11 mouse cellular contexts compared by ENCODE assay signal in the genomic region with DNA sequence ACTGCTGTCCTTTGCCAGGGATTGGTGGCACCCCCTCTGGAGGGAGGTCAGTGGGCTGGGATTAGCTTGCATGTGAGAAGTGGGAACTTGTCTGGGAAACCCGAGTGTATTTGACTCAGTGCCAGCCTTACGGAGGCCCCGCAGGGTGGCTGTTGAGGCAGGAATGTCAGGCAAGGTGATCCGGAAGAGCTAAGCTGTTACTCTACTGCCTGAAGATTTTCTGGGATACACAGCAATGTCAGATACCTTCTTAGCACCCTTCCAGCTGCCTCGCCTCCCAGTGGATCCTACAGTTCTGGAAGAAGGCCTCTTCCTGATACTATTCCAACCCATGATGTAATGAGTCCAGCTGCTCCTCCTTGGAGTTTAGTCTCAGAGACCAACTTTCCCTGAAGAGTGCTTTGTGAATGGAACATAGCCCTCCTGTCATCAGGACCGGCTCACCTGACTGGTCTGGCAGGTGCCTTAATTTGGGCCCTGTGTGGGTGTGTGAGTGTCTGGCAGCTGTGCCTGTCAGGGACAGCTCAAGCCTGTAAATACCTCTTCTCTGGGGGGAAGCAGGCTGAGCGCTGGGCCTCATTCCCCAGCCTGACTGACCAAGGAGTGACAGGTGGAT. TPM values are rescaled to one million over a fixed set of nuclear protein-coding genes. Genes with fewer than 3 reads are reported as not detected.
DNase-seq lines count a peak whose midpoint lies in the region; ATAC-seq and TF ChIP-seq lines count a peak whose summit lies in the region.
"Had no signal": no experiment of that assay in that cellular context is flagged by ENCODE, and none has a peak within 500 bp of the region (broad histone marks: within the 10 kb centered on the region; RNA-seq: fewer than 3 reads in every experiment).

No protein-coding gene starts in this region.

- TF ChIP-seq POLR2A in lung, adult 2 months (IDR thresholded peaks at IDR 0.05; ENCODE audit: borderline replicate concordance, extremely low read depth, low read depth, low read length): no peak

- H3K36me3 ChIP-seq in lung, embryonic 15.5 days: no peaks in the 10 kb centered on the region
- H3K36me3 ChIP-seq in intestine, embryonic 15.5 days: no peaks in the 10 kb centered on the region
- no peaks in the 10 kb centered on the region for H3K36me3 ChIP-seq in stomach, postnatal 0 days (ENCODE audit: control insufficient read depth, insufficient read depth, low read length)
- H3K36me3 ChIP-seq: hindbrain, embryonic 15.5 days had no signal

- H3K4me2 ChIP-seq in lung, embryonic 15.5 days: no peak overlapping the region
- H3K4me2 ChIP-seq in intestine, embryonic 15.5 days (replicated peaks): no peak overlapping the region
- no peak overlapping the region for H3K4me2 ChIP-seq in stomach, postnatal 0 days (replicated peaks; ENCODE audit: low read depth)
- H3K4me2 ChIP-seq: forebrain, embryonic 13.5 days; hindbrain, embryonic 15.5 days; liver, embryonic 11.5 days had no signal

- H3K9ac ChIP-seq in lung, embryonic 15.5 days: no peak overlapping the region
- no peak overlapping the region for H3K9ac ChIP-seq in intestine, embryonic 15.5 days
- H3K9ac ChIP-seq in stomach, postnatal 0 days (ENCODE audit: low read length): no peak overlapping the region
- H3K9ac ChIP-seq: forebrain, embryonic 13.5 days; hindbrain, embryonic 15.5 days had no signal

- H3K4me1 ChIP-seq in lung, embryonic 15.5 days: peaks cover 30% of the 10 kb centered on the region
- peaks cover 21% of the 10 kb centered on the region for H3K4me1 ChIP-seq in lung, adult 2 months (ENCODE audit: control insufficient read depth, insufficient read depth, low read length)
- peaks cover 23% of the 10 kb centered on the region for H3K4me1 ChIP-seq in intestine, embryonic 15.5 days (replicated peaks)
- peaks cover 14% of the 10 kb centered on the region; the same call in 1 of the 2 replicates for H3K4me1 ChIP-seq in stomach, postnatal 0 days (replicated peaks; ENCODE audit: control insufficient read depth, insufficient read depth)

- TF ChIP-seq EP300 in stomach, postnatal 0 days (optimal IDR thresholded peaks at IDR 0.05): no peak

- ATAC-seq in lung, embryonic 15.5 days (ENCODE audit: borderline replicate concordance, extremely low read depth, low FRiP score, low TSS enrichment): peak; percentile 25; the same call in 1 of the 2 replicates
- peak; percentile 32; the same call in 1 of the 2 replicates for ATAC-seq in intestine, embryonic 15.5 days
- ATAC-seq in stomach, postnatal 0 days (ENCODE audit: low FRiP score, low TSS enrichment): no peak; the same call in 1 of the 2 replicates
- ATAC-seq in megakaryocyte, adult 5-6 weeks (ENCODE audit: poor library complexity, severe bottlenecking): no peak
- ATAC-seq: forebrain, embryonic 13.5 days had no signal

- no peaks in the 10 kb centered on the region for H3K27me3 ChIP-seq in lung, embryonic 15.5 days
- no peaks in the 10 kb centered on the region for H3K27me3 ChIP-seq in intestine, embryonic 15.5 days (replicated peaks)
- no peaks in the 10 kb centered on the region for H3K27me3 ChIP-seq in stomach, postnatal 0 days (ENCODE audit: control insufficient read depth, insufficient read depth, low read length)
- H3K27me3 ChIP-seq: forebrain, embryonic 13.5 days; hindbrain, embryonic 15.5 days had no signal

- 41% methylated on average over 7 of the region's 7 CpGs for WGBS in lung, embryonic 15.5 days
- WGBS in lung, adult 2 months: 50% methylated on average over 7 of the region's 7 CpGs
- WGBS in intestine, embryonic 15.5 days: 61% methylated on average over 7 of the region's 7 CpGs
- 41% methylated on average over 7 of the region's 7 CpGs for WGBS in stomach, postnatal 0 days

- no peaks in the 10 kb centered on the region for H3K9me3 ChIP-seq in lung, embryonic 15.5 days
- no peaks in the 10 kb centered on the region for H3K9me3 ChIP-seq in intestine, embryonic 15.5 days
- H3K9me3 ChIP-seq in stomach, postnatal 0 days (ENCODE audit: control insufficient read depth, low read length): no peaks in the 10 kb centered on the region
- H3K9me3 ChIP-seq: forebrain, embryonic 13.5 days; hindbrain, embryonic 15.5 days had no signal

- no peak for DNase-seq in lung, adult 2 months
- peak; percentile 24 for DNase-seq in gastrocnemius, postnatal 10 days
- DNase-seq in stomach, postnatal 0 days (ENCODE audit: low spot score): no peak
- DNase-seq in layer of hippocampus, postnatal 25 days (ENCODE audit: extremely low spot score in 1 of 2, low spot score in 1 of 2): no peak
- DNase-seq: cerebellum, adult 9-11 months had no signal

- no peak for TF ChIP-seq CTCF in lung, adult 2 months (IDR thresholded peaks at IDR 0.05; ENCODE audit: insufficient read depth, low read length)
- TF ChIP-seq CTCF in stomach, postnatal 0 days (IDR thresholded peaks at IDR 0.05; ENCODE audit: low read depth): no peak

- no peak overlapping the region for H3K4me3 ChIP-seq in lung, embryonic 15.5 days
- H3K4me3 ChIP-seq in lung, adult 2 months (replicated peaks; ENCODE audit: extremely low read depth, low read depth, low read length): no peak overlapping the region
- no peak overlapping the region for H3K4me3 ChIP-seq in intestine, embryonic 15.5 days (replicated peaks)
- no peak overlapping the region for H3K4me3 ChIP-seq in stomach, postnatal 0 days (ENCODE audit: low read depth, low read length)
- H3K4me3 ChIP-seq: forebrain, embryonic 13.5 days; hindbrain, embryonic 15.5 days had no signal

- H3K27ac ChIP-seq in lung, embryonic 15.5 days: peak overlapping the region; percentile 46
- no peak overlapping the region for H3K27ac ChIP-seq in intestine, embryonic 15.5 days
- peak overlapping the region; percentile 71 for H3K27ac ChIP-seq in stomach, postnatal 0 days (replicated peaks)
- H3K27ac ChIP-seq: forebrain, embryonic 13.5 days; hindbrain, embryonic 15.5 days had no signal

RNA-seq across cellular contexts. Expression of a gene that starts 56.6 kb away (rescaled TPM):
- polyA plus RNA-seq in lung, embryonic 15.5 days (2015; fragmentation: Nextera tagmentation; extraction: Ambion mirVana): 8.6 and 8.9 TPM in 2 replicates
- 51.8 and 51.9 TPM in 2 replicates for polyA plus RNA-seq in lung, adult 2 months (2012; rRNA removed)
- total RNA-seq in gastrocnemius, postnatal 10 days (2021): 1 to 10 TPM; 4.2 to 6.4 TPM
- polyA plus RNA-seq in intestine, embryonic 15.5 days (2015; fragmentation: Nextera tagmentation; extraction: Ambion mirVana): 11.7 and 12.9 TPM in 2 replicates
- 4.5 and 4.7 TPM in 2 replicates for polyA plus RNA-seq in stomach, postnatal 0 days (2015; fragmentation: Nextera tagmentation; extraction: Ambion mirVana)
- 14.1 and 14.5 TPM in 2 replicates for total RNA-seq in megakaryocyte, adult 5-6 weeks (2015)
- 9.1 and 14.5 TPM in 2 replicates for total RNA-seq in megakaryocyte, adult 5-6 weeks (2017)
- 100 to 1,000 TPM; 107 to 109 TPM for total RNA-seq in layer of hippocampus, postnatal 25 days (2021)

Comparison
In these comparisons a context has a peak if more than half of its experiments do, and no peak if none do; other contexts are left out.
1. ATAC-seq: peak in lung, embryonic 15.5 days (single experiment) and intestine, embryonic 15.5 days (single experiment); none in stomach, postnatal 0 days (single experiment) and megakaryocyte, adult 5-6 weeks (single experiment).